Mouse (Mus musculus) heart, postnatal 4 days (tissue): ENCODE data around the gene Cobl. TPM values are rescaled to one million over a fixed set of nuclear protein-coding genes. Genes with fewer than 3 reads are reported as not detected.

ENCODE experiments used
- DNase-seq: peaks from one replicate; pipeline ENCODE4 v3.0.0; 2021
- total RNA-seq, 2 experiments: library from RNA; stranded (reverse); gene quantifications; 2 replicates each; pipeline ENCODE4 v1.2.3; 2021

Gene Cobl
- total RNA-seq, 2 experiments from 2014 or later = 48.6 to 50.2 TPM

DNA sequence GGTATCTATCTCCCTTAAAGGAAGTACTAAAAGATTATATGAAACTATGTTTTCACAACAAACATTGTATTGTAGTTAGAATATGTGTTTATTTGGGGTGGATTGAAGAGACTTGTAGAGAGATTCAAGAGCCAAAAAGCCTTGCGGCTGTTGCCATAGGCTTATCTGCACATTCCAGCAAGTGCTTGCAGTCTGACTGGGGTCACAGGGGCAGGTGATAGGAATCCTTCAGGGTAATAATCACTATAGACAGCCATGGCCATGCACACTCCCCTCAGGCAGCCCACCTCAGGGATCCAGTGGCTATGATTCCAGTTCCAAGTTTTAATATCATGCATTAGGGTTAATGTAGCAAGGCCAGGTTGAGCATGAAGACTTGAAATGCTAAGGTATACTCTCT, 249.2 kb downstream of the Cobl start:
- DNase-seq = no peak

DNA sequence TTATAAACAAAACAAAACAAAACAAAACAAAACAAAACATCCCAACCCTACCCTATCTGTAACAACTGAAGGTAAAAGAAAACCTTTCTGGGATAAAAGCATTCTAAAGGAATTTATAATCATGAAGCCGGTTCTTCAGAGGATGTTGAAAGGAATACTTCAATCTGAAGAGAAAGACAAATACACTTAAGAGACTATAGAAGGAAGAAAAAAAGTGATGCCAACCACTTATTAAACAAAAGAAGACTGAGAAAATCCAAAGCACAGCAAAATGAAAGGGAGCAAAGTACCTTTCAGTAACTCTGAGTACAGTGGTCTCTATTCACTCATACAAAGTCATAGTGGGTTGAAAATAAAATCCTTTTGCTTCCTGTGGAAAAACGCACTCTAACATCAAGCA, 256.2 kb downstream of the Cobl start:
- DNase-seq = no peak

DNA sequence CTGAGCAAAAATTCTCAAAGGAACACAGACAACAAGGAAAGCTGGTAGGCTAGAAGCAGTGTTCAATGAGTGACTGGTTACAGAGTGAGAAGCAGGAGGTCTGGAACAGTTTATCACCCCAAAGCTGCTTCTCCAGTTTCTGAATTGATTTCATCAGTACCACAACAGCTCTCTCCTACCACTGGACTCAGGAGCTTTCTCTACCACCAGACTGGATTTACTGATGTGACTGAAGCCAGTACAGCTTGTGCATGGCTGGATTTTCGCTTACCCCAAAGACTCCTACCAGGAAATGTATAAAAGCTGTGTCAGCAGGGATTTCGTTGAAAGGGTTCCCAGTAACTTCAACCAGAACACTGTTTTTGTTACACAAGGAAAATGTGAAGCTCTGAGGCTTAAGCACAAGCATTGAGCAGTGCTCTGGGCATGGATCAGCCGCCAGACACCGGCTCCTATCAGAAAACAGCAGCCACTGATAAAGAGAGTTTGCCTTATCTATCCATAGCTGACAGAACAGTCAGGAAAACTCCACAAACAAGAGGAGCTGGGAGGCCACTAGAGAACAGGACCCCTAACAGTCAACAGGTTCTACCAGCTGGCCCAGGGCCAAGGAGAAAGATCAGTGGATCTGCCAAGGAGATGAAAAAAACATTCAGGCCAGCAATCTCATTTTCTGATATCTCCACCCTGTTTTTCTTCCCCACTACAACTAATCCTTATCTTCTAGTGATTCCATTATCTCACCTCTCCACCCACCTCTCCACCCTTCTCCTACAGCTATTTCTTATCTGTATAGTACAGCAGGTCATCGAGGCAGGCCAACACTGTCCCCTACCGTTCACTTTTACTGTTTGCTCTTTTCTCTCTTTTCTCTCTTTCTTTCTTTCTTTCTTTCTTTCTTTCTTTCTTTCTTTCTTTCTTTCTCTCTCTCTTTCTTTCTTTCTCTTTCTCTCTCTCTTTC, 259.3 kb downstream of the Cobl start:
- peak; percentile 32 for DNase-seq

DNA sequence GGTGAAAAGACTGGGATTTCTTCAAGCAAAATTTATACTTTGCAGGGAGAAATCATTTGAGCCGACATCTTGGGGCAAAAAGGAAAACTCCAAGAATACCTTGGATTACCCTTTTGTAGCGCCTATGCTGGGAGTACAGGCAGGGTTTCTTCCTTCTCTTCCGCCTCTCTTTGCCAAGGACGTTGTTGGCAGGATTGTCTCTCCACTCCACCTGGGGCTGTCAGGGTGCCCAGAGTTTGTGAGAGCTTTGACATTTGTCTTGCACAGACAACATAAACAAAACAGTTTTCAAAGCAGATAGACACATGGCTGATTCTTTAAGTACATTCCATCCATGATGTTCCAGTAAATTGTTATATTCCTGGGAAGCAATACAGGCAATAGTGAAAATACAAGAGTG, 265.3 kb downstream of the Cobl start:
- no peak for DNase-seq

DNA sequence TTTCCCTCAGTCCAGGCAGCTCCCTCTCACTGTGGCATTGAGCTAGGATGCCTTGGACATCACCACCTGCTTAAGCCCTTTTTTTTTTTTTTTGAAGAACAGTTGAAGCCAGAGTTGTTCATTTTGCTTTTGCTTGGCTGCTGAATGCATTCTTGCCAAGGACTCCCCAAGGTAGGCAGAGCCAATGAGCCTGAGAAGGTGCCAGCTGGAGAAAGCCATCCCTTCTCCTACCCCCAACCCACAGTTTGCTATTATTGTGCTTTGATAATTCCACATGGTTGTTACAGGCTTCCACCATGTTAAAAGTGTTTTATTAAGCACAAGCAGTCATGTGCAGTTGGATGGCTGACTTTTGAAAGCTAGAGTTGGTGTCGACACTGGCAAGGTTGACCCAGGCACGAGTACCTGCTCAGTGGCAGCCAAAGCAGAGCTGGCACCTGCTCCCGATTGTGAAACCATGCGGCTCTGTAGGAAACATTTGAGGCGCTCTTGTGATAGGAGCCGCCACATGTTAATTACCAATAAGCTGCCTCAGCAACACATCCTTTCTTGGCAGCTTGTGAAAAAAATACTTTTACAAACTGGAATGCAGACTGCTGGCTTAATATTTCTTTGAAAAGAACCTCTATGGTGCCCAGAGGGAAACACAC, 265.9 kb downstream of the Cobl start:
- DNase-seq = no peak

DNA sequence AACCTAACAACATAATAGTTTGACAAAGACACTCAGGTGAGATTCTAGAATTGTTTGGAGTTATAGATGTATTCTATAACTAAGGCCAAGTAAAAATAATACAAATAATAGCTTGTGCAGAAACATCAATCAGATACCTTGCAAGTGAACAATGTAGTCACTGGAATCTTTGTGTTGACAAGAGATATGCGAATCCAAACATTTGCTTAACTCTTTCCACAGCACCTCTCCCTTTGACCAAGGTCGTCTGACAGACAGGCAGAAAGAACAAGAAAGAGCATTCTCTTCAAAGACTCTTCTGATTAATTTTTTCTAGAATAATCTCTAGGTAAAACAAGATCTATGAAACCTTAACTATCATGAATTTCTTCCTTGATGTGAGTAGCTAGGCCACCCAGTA, 266.7 kb downstream of the Cobl start:
- DNase-seq = no peak

DNA sequence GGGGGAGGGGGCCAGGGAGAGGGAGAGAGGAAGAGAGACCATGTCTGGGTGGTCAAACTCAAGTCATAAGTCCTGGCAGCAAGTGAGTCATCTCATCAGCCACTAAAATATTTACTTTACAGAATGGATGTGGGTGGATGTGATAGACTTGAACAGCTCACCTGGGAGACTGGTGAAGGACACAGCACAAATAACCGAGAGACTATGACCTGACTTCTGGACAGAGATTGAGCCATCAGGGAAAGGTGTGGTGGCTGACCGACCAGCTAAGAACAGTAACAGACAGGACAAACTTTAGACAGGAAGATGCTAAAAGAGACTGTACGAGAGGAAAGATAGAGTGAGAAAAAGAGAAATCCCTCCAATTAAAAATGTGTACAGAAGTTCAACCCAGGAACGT, 267.2 kb downstream of the Cobl start:
- DNase-seq = no peak

DNA sequence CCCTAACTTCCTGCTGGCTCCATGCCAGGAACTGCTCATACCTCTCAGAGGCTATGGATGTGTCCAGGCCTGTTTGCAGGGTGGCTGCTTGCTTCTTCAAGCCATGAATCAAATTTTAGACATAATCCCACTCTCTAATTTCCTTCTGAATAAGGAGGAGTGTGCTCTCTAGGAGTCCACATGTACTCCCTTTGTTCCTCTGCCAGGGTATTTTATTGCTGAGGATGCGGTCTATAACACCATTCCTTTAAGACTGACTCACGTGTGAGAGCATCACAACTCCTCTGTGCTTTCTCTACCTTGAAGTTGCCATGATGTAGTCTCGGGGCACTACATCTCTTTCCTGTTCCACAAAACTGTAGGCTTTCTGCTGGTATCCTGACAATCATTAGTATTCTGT, 269.4 kb downstream of the Cobl start:
- DNase-seq = no peak

DNA sequence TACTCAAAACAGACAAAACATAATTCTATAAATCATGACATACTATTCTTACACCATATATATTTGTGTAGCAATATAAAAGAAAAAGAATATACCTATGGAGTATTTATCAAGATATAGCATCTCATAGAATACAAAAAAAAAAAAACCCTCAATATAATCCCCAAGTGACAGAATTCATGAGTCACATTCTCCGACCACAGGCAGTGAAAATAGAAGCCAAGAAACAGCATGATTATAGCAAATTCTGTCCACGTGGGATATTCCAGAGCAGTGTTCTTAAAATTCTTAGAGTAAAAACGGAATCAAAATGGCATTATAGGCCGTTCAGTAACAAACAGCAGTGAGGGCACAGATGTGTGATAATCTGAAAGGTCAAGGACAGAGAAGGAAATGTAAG, 271.4 kb downstream of the Cobl start:
- DNase-seq = no peak

DNA sequence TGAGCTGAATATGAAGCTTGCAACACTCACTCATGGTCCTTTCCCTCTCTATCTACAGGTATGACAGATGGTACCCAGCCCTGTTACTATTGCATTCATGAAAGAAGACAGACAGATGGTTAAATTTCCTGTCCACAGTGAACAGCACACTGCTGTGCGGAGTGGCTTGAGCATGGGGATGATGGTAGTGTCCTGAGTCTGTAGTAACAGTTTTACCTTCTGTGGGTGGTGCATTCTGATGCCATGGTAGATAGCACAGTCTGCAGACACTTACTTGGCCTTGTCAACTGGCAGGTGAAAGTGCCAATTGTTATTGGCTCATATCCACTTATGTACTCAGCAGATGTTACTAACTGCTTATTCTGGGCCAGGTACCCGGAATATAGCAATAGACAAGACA, 273.4 kb downstream of the Cobl start:
- no peak for DNase-seq

DNA sequence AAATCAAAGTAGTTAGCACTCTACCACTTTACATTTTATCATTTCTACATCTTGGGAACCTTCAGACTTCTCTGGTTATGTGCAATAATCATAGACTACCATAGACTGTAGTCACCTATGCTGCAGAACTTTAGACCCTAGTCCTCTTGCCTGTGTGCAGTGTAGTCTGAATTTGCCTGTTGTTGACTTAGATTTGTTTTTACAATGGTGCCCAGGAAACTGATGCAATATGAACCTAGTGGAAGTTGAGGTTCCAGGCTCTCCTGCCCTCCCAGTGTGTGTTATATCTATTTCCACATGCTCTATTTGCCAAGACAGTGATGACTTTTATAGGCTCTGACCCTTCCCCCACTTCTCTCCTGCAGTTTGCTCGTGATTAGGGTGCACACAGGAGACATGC, 274.3 kb downstream of the Cobl start:
- no peak for DNase-seq
